35 mouse cellular contexts compared by ENCODE assay signal in genomic region chr19:40283415-40283814, GRCm38 (mm10).
"Had no signal": no experiment of that assay in that cellular context is flagged by ENCODE, and none has a peak within 500 bp of the region (broad histone marks: within the 10 kb centered on the region; RNA-seq: fewer than 3 reads in every experiment).

No protein-coding gene starts in this region.

- H3K4me2 ChIP-seq: heart, embryonic 11.5 days; heart, embryonic 12.5 days; heart, embryonic 13.5 days; heart, embryonic 15.5 days; hindbrain, embryonic 12.5 days; hindbrain, embryonic 13.5 days; hindbrain, embryonic 14.5 days; hindbrain, embryonic 15.5 days; intestine, embryonic 15.5 days; kidney, embryonic 15.5 days had no signal

- ATAC-seq: hindbrain, embryonic 16.5 days; hindbrain, postnatal 0 days; inflammation-experienced regulatory T-cells, adult 6 months; intestine, embryonic 15.5 days; intestine, embryonic 16.5 days; intestine, postnatal 0 days had no signal

- H3K27me3 ChIP-seq: heart, embryonic 12.5 days; heart, embryonic 13.5 days; heart, embryonic 15.5 days; hindbrain, embryonic 12.5 days; hindbrain, embryonic 13.5 days; hindbrain, embryonic 15.5 days; intestine, embryonic 15.5 days; kidney, embryonic 15.5 days had no signal

- DNase-seq: heart, postnatal 10 days; heart, postnatal 14 days; heart, postnatal 36 days; heart, postnatal 4 days; kidney, adult 11 months; kidney, adult 18-20 months; kidney, adult 2 months; kidney, adult 8-10 months; kidney, adult 9 months; kidney, postnatal 10 days; kidney, postnatal 14 days; kidney, postnatal 25 days; kidney, postnatal 36 days; kidney, postnatal 4 days; layer of hippocampus, adult 9-11 months; layer of hippocampus, postnatal 36 days had no signal

- H3K36me3 ChIP-seq: heart, embryonic 10.5 days; heart, embryonic 12.5 days; heart, embryonic 13.5 days; heart, embryonic 15.5 days; hindbrain, embryonic 10.5 days; hindbrain, embryonic 12.5 days; hindbrain, embryonic 13.5 days; hindbrain, embryonic 15.5 days; intestine, embryonic 15.5 days; kidney, embryonic 15.5 days had no signal

- H3K9ac ChIP-seq: heart, embryonic 12.5 days; heart, embryonic 13.5 days; heart, embryonic 15.5 days; hindbrain, embryonic 12.5 days; hindbrain, embryonic 13.5 days; hindbrain, embryonic 14.5 days; hindbrain, embryonic 15.5 days; intestine, embryonic 15.5 days; kidney, embryonic 15.5 days had no signal

- H3K9me3 ChIP-seq: heart, embryonic 10.5 days; hindbrain, embryonic 12.5 days; intestine, embryonic 15.5 days; kidney, embryonic 15.5 days had no signal

- H3K27ac ChIP-seq: heart, embryonic 10.5 days; heart, embryonic 13.5 days; heart, embryonic 15.5 days; hindbrain, embryonic 10.5 days; hindbrain, embryonic 12.5 days; hindbrain, embryonic 13.5 days; hindbrain, embryonic 14.5 days; hindbrain, embryonic 15.5 days; hindbrain, postnatal 0 days; intestine, embryonic 15.5 days; kidney, embryonic 15.5 days; kidney, postnatal 0 days; layer of hippocampus, adult 2 months had no signal

- H3K4me3 ChIP-seq: heart, embryonic 10.5 days; heart, embryonic 12.5 days; heart, embryonic 13.5 days; heart, embryonic 15.5 days; hindbrain, embryonic 10.5 days; hindbrain, embryonic 12.5 days; hindbrain, embryonic 13.5 days; hindbrain, embryonic 15.5 days; intestine, embryonic 15.5 days; kidney, embryonic 15.5 days; layer of hippocampus, adult 2 months had no signal

- H3K4me1 ChIP-seq: hindbrain, embryonic 12.5 days; hindbrain, embryonic 13.5 days; hindbrain, embryonic 15.5 days; intestine, embryonic 15.5 days; kidney, embryonic 15.5 days had no signal
